ENCODE assay signal across 10 mouse cellular contexts in the genomic region with DNA sequence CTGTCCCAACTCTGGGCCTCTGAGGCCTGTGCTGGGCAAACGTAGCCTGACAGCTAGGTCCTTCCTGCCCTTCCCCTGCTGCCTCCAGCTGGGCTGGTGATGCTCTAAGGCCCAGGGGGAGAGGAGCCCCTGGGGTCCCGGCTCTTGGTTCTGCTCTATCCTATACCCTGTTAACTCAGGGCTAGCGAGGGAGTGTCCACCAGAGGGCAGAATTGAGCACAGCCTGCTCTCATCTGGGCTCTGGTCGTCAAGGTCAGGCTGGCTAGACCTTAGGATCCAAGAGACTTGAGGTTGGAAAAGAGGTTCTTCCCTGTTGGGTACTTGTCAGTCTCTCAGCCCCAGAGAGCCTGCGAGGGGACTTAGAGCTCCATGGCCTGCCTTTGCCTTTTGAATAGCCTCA. TPM values are rescaled to one million over a fixed set of nuclear protein-coding genes. Genes with fewer than 3 reads are reported as not detected.
DNase-seq lines count a peak whose midpoint lies in the region; ATAC-seq lines count a peak whose summit lies in the region.
"Had no signal": no experiment of that assay in that cellular context is flagged by ENCODE, and none has a peak within 500 bp of the region (broad histone marks: within the 10 kb centered on the region; RNA-seq: fewer than 3 reads in every experiment).

No protein-coding gene starts in this region.

- peaks cover 8% of the 10 kb centered on the region; the same call in 1 of the 2 replicates for H3K36me3 ChIP-seq in midbrain, embryonic 11.5 days (ENCODE audit: control insufficient read depth, insufficient read depth, low read length)

- H3K9me3 ChIP-seq in midbrain, embryonic 11.5 days (ENCODE audit: control insufficient read depth, low read length) = no peaks in the 10 kb centered on the region
- H3K9me3 ChIP-seq: embryonic facial prominence, embryonic 13.5 days had no signal

- no peaks in the 10 kb centered on the region for H3K4me1 ChIP-seq in midbrain, embryonic 11.5 days (ENCODE audit: control insufficient read depth, insufficient read depth, low read length)

- 23% methylated on average over 5 of the region's 5 CpGs for WGBS in midbrain, embryonic 11.5 days

- H3K9ac ChIP-seq in midbrain, embryonic 11.5 days (ENCODE audit: low read length) = no peak overlapping the region
- H3K9ac ChIP-seq: embryonic facial prominence, embryonic 13.5 days had no signal

- ATAC-seq in midbrain, embryonic 11.5 days (ENCODE audit: low FRiP score) = peak; percentile 70; the same call in 1 of the 2 replicates

- no peak overlapping the region for H3K27ac ChIP-seq in midbrain, embryonic 11.5 days (ENCODE audit: low read depth, low read length)
- H3K27ac ChIP-seq: embryonic facial prominence, embryonic 13.5 days; macrophage had no signal

- peak; percentile 57 to 63 for DNase-seq in layer of hippocampus, postnatal 10 days (ENCODE audit: low spot score in 2 of 2)
- no peak for DNase-seq in layer of hippocampus, adult 9-10 months (ENCODE audit: low spot score)
- peak; percentile 44 for DNase-seq in MN1 (ENCODE audit: low spot score)
- peak; percentile 81 to 88 for DNase-seq in cerebellum, postnatal 14 days
- DNase-seq in heart, adult 8-10 months (ENCODE audit: low spot score) = peak; percentile 35
- DNase-seq in kidney, postnatal 14 days = peak; percentile 58
- DNase-seq in midbrain, embryonic 11.5 days (ENCODE audit: low spot score, missing footprints) = peak; percentile 94
- peak; percentile 75 for DNase-seq in thymus, postnatal 4 days

- no peak overlapping the region for H3K4me2 ChIP-seq in midbrain, embryonic 11.5 days
- H3K4me2 ChIP-seq: embryonic facial prominence, embryonic 13.5 days had no signal

- H3K4me3 ChIP-seq in midbrain, embryonic 11.5 days (ENCODE audit: low read depth, low read length) = no peak overlapping the region
- H3K4me3 ChIP-seq: embryonic facial prominence, embryonic 13.5 days had no signal

- no peaks in the 10 kb centered on the region for H3K27me3 ChIP-seq in midbrain, embryonic 11.5 days (ENCODE audit: control insufficient read depth, insufficient read depth, low read length)
- H3K27me3 ChIP-seq: embryonic facial prominence, embryonic 13.5 days had no signal

RNA-seq across cellular contexts. Expression of gene Sfrp5, which starts 11.6 kb away (rescaled TPM):
- total RNA-seq in layer of hippocampus, postnatal 10 days (2021) = under 1 TPM in 1 of 2 experiments, not detected in 1; 0.18 TPM
- 10 to 100 TPM in 1 of 4 experiments, 1 to 10 TPM in 3; 5.6 to 11.1 (median 6.1) TPM for total RNA-seq in heart, adult 8-10 months (2022)
- 0.11 and 0.14 TPM in 2 replicates for polyA plus RNA-seq in midbrain, embryonic 11.5 days (2014; fragmentation: Nextera tagmentation; extraction: Ambion mirVana)

RNA-seq across cellular contexts. Expression of gene Zfyve27, which starts 26.7 kb away (rescaled TPM):
- total RNA-seq in layer of hippocampus, postnatal 10 days (2021) = 100 to 1,000 TPM in 1 of 2 experiments, 10 to 100 TPM in 1; 86.9 to 124 TPM
- 10 to 100 TPM; 16.8 to 25.4 (median 21.6) TPM for total RNA-seq in heart, adult 8-10 months (2022)
- polyA plus RNA-seq in midbrain, embryonic 11.5 days (2014; fragmentation: Nextera tagmentation; extraction: Ambion mirVana) = 15.6 and 16.2 TPM in 2 replicates

RNA-seq across cellular contexts. Expression of gene Marveld1, which starts 43.3 kb away (rescaled TPM):
- total RNA-seq in layer of hippocampus, postnatal 10 days (2021) = 10 to 100 TPM in 1 of 2 experiments, 1 to 10 TPM in 1; 9.9 to 12.9 TPM
- 10 to 100 TPM; 19.4 to 22.3 (median 20.0) TPM for total RNA-seq in heart, adult 8-10 months (2022)
- 5.3 and 5.9 TPM in 2 replicates for polyA plus RNA-seq in midbrain, embryonic 11.5 days (2014; fragmentation: Nextera tagmentation; extraction: Ambion mirVana)

RNA-seq across cellular contexts. Expression of gene Golga7b, which starts 56.9 kb away (rescaled TPM):
- total RNA-seq in layer of hippocampus, postnatal 10 days (2021) = 10 to 100 TPM; 90.9 to 93.8 TPM
- total RNA-seq in heart, adult 8-10 months (2022) = 1 to 10 TPM in 1 of 4 experiments, under 1 TPM in 3; 0.46 to 1.0 (median 0.75) TPM
- polyA plus RNA-seq in midbrain, embryonic 11.5 days (2014; fragmentation: Nextera tagmentation; extraction: Ambion mirVana) = 2.3 and 2.8 TPM in 2 replicates
- polyA plus RNA-seq: macrophage had no signal

Comparison
In these comparisons a context has a peak if more than half of its experiments do, and no peak if none do; other contexts are left out.
1. RNA of gene Sfrp5, which starts 11.6 kb away (total RNA-seq): 5.6 to 11.1 TPM in heart, adult 8-10 months; 0.18 TPM in layer of hippocampus, postnatal 10 days; every median in the first group is over 4 times any median in the second.